Mouse (Mus musculus) small intestine, adult 2 months (tissue): ENCODE results near the gene Arhgef3.

Experiments used
- CTCF ChIP-seq: fragments of 200-500 bp; IDR thresholded peaks from 2 replicates; pipeline ENCODE4 v1.5.1; 2012; ENCODE audit warnings: low read depth, mild to moderate bottlenecking, control low read depth, inconsistent platforms, low read length, moderate library complexity, mixed read lengths; ENCODE audit not compliant: insufficient replicate concordance, insufficient read length; ENCODE audit errors: extremely low read depth
- POLR2A ChIP-seq: fragments of 200-500 bp; IDR thresholded peaks from 2 replicates; pipeline ENCODE4 v1.6.1; 2012; ENCODE audit warnings: low read depth, mild to moderate bottlenecking, control low read depth, inconsistent platforms, low read length, moderate library complexity

GRCm38 (mm10) chr14:27373498-27373897 is 258.8 kb downstream of the Arhgef3 start:
- no peak for TF ChIP-seq POLR2A
- no peak for TF ChIP-seq CTCF
